10 mouse cellular contexts compared by ENCODE assay signal in genomic region chr19:42638604-42639481, GRCm38 (mm10). TPM values are rescaled to one million over a fixed set of nuclear protein-coding genes. Genes with fewer than 3 reads are reported as not detected.
A peak's percentile ranks its signal among the peaks of the same experiment; 100 is the strongest.
DNase-seq lines count a peak whose midpoint lies in the region; ATAC-seq lines count a peak whose summit lies in the region.
"Had no signal": no experiment of that assay in that cellular context is flagged by ENCODE, and none has a peak within 500 bp of the region (broad histone marks: within the 10 kb centered on the region; RNA-seq: fewer than 3 reads in every experiment).

No protein-coding gene starts in this region.

- H3K9me3 ChIP-seq in forebrain, embryonic 11.5 days (ENCODE audit: control insufficient read depth, low read length): no peaks in the 10 kb centered on the region
- no peaks in the 10 kb centered on the region for H3K9me3 ChIP-seq in forebrain, embryonic 13.5 days (replicated peaks)
- no peaks in the 10 kb centered on the region for H3K9me3 ChIP-seq in intestine, embryonic 16.5 days (ENCODE audit: control insufficient read depth, low read length)
- H3K9me3 ChIP-seq: midbrain, embryonic 12.5 days had no signal

- H3K4me1 ChIP-seq in forebrain, embryonic 11.5 days (replicated peaks; ENCODE audit: control insufficient read depth, insufficient read depth, low read length): no peaks in the 10 kb centered on the region
- 0 out of 2 replicates have a peak, but pooled peaks cover 7% of the 10 kb centered on the region for H3K4me1 ChIP-seq in forebrain, embryonic 13.5 days
- H3K4me1 ChIP-seq in intestine, embryonic 16.5 days (ENCODE audit: control insufficient read depth, insufficient read depth, low read length): peaks cover 10% of the 10 kb centered on the region

- no peak overlapping the region for H3K4me2 ChIP-seq in forebrain, embryonic 11.5 days (ENCODE audit: low read depth, low read length, severe bottlenecking)
- H3K4me2 ChIP-seq in forebrain, embryonic 13.5 days: no peak overlapping the region
- peak overlapping the region; percentile 25; the same call in 1 of the 2 replicates for H3K4me2 ChIP-seq in intestine, embryonic 16.5 days (ENCODE audit: low read depth, low read length)
- H3K4me2 ChIP-seq: midbrain, embryonic 12.5 days had no signal

- 62% methylated on average over 8 of the region's 8 CpGs for WGBS in forebrain, embryonic 11.5 days
- 67% methylated on average over 8 of the region's 8 CpGs for WGBS in forebrain, embryonic 13.5 days
- 39% methylated on average over 8 of the region's 8 CpGs for WGBS in intestine, embryonic 16.5 days

- H3K27ac ChIP-seq in forebrain, embryonic 11.5 days (ENCODE audit: low read depth, low read length): no peak overlapping the region
- no peak overlapping the region for H3K27ac ChIP-seq in forebrain, embryonic 13.5 days
- H3K27ac ChIP-seq in intestine, embryonic 16.5 days (ENCODE audit: low read length): peak overlapping the region; percentile 88
- H3K27ac ChIP-seq: midbrain, embryonic 12.5 days had no signal

- ATAC-seq in forebrain, embryonic 11.5 days (replicated peaks; ENCODE audit: low FRiP score): no peak
- ATAC-seq in forebrain, embryonic 13.5 days: no peak
- ATAC-seq in intestine, embryonic 16.5 days: peak; percentile 80

- no peaks in the 10 kb centered on the region for H3K27me3 ChIP-seq in forebrain, embryonic 11.5 days (ENCODE audit: control insufficient read depth, insufficient read depth, low read length)
- no peaks in the 10 kb centered on the region for H3K27me3 ChIP-seq in forebrain, embryonic 13.5 days
- no peaks in the 10 kb centered on the region for H3K27me3 ChIP-seq in intestine, embryonic 16.5 days (replicated peaks; ENCODE audit: control insufficient read depth, insufficient read depth, low read length)
- H3K27me3 ChIP-seq: midbrain, embryonic 12.5 days had no signal

- DNase-seq in forebrain, embryonic 11.5 days (ENCODE audit: low spot score): peak; percentile 48
- peak; percentile 49 for DNase-seq in testis, postnatal 10 days (ENCODE audit: low spot score)
- DNase-seq in testis, postnatal 14 days (ENCODE audit: low spot score): no peak
- DNase-seq in yolk sac, embryonic 10.5 days (ENCODE audit: low spot score): peak; percentile 51
- no peak for DNase-seq in thymus, postnatal 10 days (ENCODE audit: low spot score in 2 of 2)
- DNase-seq in thymus, postnatal 25 days: no peak
- DNase-seq: right cerebral cortex, postnatal 25 days had no signal

- no peaks in the 10 kb centered on the region for H3K36me3 ChIP-seq in forebrain, embryonic 11.5 days (ENCODE audit: control insufficient read depth, insufficient read depth, low read length)
- H3K36me3 ChIP-seq in forebrain, embryonic 13.5 days (ENCODE audit: poor library complexity, severe bottlenecking): no peaks in the 10 kb centered on the region
- no peaks in the 10 kb centered on the region for H3K36me3 ChIP-seq in intestine, embryonic 16.5 days (ENCODE audit: control insufficient read depth, insufficient read depth, low read length)
- H3K36me3 ChIP-seq: midbrain, embryonic 12.5 days had no signal

- no peak overlapping the region for H3K9ac ChIP-seq in forebrain, embryonic 11.5 days (ENCODE audit: low read length)
- H3K9ac ChIP-seq in forebrain, embryonic 13.5 days: no peak overlapping the region
- H3K9ac ChIP-seq in intestine, embryonic 16.5 days (ENCODE audit: low read depth, low read length): no peak overlapping the region
- H3K9ac ChIP-seq: midbrain, embryonic 12.5 days had no signal

- no peak overlapping the region for H3K4me3 ChIP-seq in forebrain, embryonic 11.5 days (ENCODE audit: low read depth, low read length)
- H3K4me3 ChIP-seq in forebrain, embryonic 13.5 days: no peak overlapping the region
- H3K4me3 ChIP-seq in intestine, embryonic 16.5 days (ENCODE audit: low read length): no peak overlapping the region
- H3K4me3 ChIP-seq: midbrain, embryonic 12.5 days had no signal

RNA-seq across cellular contexts. Expression of gene Loxl4, which starts 26.2 kb away (rescaled TPM):
- polyA plus RNA-seq in forebrain, embryonic 11.5 days (2014; fragmentation: Nextera tagmentation; extraction: Ambion mirVana): 0.12 and 0.20 TPM in 2 replicates
- polyA plus RNA-seq in forebrain, embryonic 13.5 days (2015; fragmentation: Nextera tagmentation; extraction: Ambion mirVana): 0.11 and 0.13 TPM in 2 replicates
- polyA plus RNA-seq in intestine, embryonic 16.5 days (2015; fragmentation: Nextera tagmentation; extraction: Ambion mirVana): 2.2 and 2.4 TPM in 2 replicates

Comparison
In these comparisons a context has a peak if more than half of its experiments do, and no peak if none do; other contexts are left out.
1. DNase-seq: peak in forebrain, embryonic 11.5 days (single experiment), testis, postnatal 10 days (single experiment) and yolk sac, embryonic 10.5 days (single experiment); none in testis, postnatal 14 days (single experiment), thymus, postnatal 10 days (0 of 2) and thymus, postnatal 25 days (single experiment).